Mouse (Mus musculus) neural tube, embryonic 11.5 days (tissue): ENCODE measurements around the gene Tppp2. TPM values are rescaled to one million over a fixed set of nuclear protein-coding genes. Genes with fewer than 3 reads are reported as not detected.

Source experiments
- ATAC-seq: fragments of 200-750 bp; cut with Nextera tagmentation; 2 replicates; pipeline ENCODE4 v1.8.0; 2017; ENCODE audit warnings: moderate number of reproducible peaks, mild to moderate bottlenecking, moderate TSS enrichment, moderate library complexity; ENCODE audit not compliant: insufficient read depth, low FRiP score, low TSS enrichment
- DNase-seq: peaks from one replicate; pipeline ENCODE4 v3.0.0-alpha.2; 2015; ENCODE audit warnings: low spot score
- H3K27ac ChIP-seq: fragments of 300-500 bp; sonication (generic); 2 replicates; pipeline ENCODE4 v1.5.1; 2014; ENCODE audit warnings: low read depth, mild to moderate bottlenecking, low read length
- H3K27me3 ChIP-seq: fragments of 300-500 bp; sonication (generic); 2 replicates; pipeline ENCODE4 v1.6.1; 2014; ENCODE audit warnings: mild to moderate bottlenecking, low read length, mixed read lengths; ENCODE audit not compliant: control insufficient read depth, insufficient read depth
- H3K36me3 ChIP-seq: fragments of 300-500 bp; sonication (generic); 2 replicates; pipeline ENCODE4 v1.6.1; 2014; ENCODE audit warnings: mild to moderate bottlenecking, low read length, moderate library complexity, mixed read lengths; ENCODE audit not compliant: control insufficient read depth, insufficient read depth
- H3K4me1 ChIP-seq: fragments of 300-500 bp; sonication (generic); 2 replicates; pipeline ENCODE4 v1.6.1; 2014; ENCODE audit warnings: low read length, mixed read lengths; ENCODE audit not compliant: control insufficient read depth, insufficient read depth
- H3K4me2 ChIP-seq: fragments of 300-500 bp; sonication (generic); 2 replicates; pipeline ENCODE4 v1.6.1; 2014; ENCODE audit warnings: low read depth, mild to moderate bottlenecking, moderate library complexity
- H3K4me3 ChIP-seq: fragments of 300-500 bp; sonication (generic); 2 replicates; pipeline ENCODE4 v1.5.1; 2014; ENCODE audit warnings: low read depth, low read length
- H3K9ac ChIP-seq: fragments of 300-500 bp; sonication (generic); 2 replicates; pipeline ENCODE4 v1.6.1; 2014; ENCODE audit warnings: mild to moderate bottlenecking, low read length
- H3K9me3 ChIP-seq: fragments of 300-500 bp; sonication (generic); 2 replicates; pipeline ENCODE4 v1.6.1; 2016; ENCODE audit warnings: low read length; ENCODE audit not compliant: control insufficient read depth
- WGBS: fragments of 180-500 bp; shearing (Covaris S2); extraction: QIAGEN DNeasy Blood & Tissue Kit; methylation state at CpG from one replicate; pipeline ENCODE4 v1.1.7; 2014; 5-methylcytosine and 5-hydroxymethylcytosine counted together
- polyA plus RNA-seq: library from polyadenylated mRNA; unstranded; fragments of >200 nt; fragmentation: Nextera tagmentation; extraction: Ambion mirVana; gene quantifications from 2 replicates; pipeline ENCODE4 v1.2.1, GENCODE M21; 2014

The Tppp2 gene
- polyA plus RNA-seq, 1 experiment from 2014 or later, result not detected

DNA sequence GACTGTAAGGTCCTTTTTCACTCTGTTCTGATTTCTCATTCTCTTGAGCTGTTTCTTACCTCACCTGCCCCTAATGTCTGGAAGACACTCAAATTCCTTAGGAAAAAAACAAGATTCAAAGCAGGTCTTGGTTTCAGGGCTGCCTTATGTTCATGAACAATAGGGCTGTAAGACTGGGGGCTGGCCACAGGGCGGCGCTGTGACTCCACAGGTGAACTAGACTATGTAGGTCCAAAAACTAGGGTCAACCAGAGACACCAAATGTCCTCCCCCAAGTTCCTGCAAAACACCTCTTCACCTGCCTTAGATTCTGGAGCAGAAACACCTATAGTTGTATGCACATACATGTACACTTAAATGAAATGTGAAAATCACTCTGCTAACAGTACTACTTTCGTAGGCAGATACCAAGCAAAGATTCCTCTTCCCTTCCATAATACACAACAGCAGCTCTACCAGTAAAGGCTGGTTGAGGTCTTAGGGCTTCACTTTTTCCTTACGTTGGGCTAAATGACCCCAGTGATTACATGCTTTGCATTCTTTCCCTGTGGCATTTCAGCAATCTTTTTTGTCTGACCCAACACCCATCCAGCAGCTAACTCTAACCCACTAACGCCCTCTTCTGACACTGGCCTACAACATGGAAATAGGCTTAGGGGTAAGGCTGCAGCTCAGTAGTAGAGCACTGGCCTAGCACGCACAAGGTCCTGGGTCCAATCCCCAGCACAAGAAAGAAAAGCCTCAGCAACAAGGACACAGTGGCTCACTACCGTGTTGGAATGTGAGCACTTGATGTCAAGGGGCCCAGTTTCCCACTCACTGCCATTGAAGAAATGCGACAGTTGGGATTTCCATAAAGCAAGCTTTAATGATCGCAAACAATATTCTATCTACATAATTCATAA, 15.2 kb upstream of the Tppp2 start:
- Histone ChIP-seq H3K27ac (no peak overlapping the region), H3K9me3 (no peaks in the 10 kb centered on the region), H3K9ac (no peak overlapping the region), H3K36me3 (no peaks in the 10 kb centered on the region), H3K4me1 (no peaks in the 10 kb centered on the region), H3K4me2 (no peak overlapping the region), H3K27me3 (no peaks in the 10 kb centered on the region), H3K4me3 (no peak overlapping the region)
- ATAC-seq, result peak; percentile 65; the same call in 1 of the 2 replicates
- 62% methylated on average over 9 of the region's 9 CpGs for WGBS
- peak; percentile 80 for DNase-seq

DNA sequence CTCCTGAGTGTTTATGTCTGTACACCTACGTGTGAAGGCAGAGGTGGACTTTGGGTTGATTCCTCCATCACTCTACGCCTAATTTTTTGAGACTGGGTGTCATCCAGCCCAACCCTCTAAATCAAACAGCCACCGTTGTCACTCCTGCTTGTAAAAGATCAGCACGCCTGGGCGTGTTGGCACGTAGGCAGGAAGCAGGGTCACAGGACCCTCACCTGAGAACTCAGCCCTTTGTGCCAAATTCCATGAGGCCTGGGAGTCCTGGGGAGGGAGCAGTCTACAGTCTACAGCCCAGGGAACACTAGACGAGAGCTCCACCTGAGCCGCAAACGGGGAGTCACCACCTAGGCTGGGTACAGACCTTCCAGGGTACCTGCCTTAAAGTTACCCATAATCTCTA, 14.4 kb upstream of the Tppp2 start:
- Histone ChIP-seq H3K27me3 (no peaks in the 10 kb centered on the region), H3K4me2 (no peak overlapping the region), H3K27ac (no peak overlapping the region), H3K9ac (no peak overlapping the region), H3K9me3 (no peaks in the 10 kb centered on the region), H3K4me3 (no peak overlapping the region), H3K36me3 (no peaks in the 10 kb centered on the region), H3K4me1 (no peaks in the 10 kb centered on the region)
- WGBS, result 93% methylated on average over 9 of the region's 9 CpGs
- DNase-seq (no peak), ATAC-seq (no peak)

DNA sequence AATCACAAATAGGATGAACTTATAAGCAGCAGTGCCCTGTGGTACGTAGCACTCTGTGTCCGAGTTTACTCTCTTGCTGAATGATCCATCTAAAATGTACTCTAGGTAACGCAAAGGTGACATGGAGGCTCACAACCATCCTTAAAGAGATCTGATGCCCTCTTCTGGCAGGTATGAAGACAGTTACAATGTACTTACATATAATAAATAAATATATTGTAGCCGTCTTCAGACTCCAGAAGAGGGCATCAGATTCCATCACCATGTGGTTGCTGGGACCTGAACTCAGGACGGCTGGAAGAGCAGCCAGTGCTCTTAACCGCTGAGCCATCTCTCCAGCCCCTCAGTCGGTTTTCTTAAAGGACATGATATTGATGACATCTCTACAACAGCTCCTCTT, 13.5 kb upstream of the Tppp2 start:
- WGBS, result 74% methylated on average over 7 of the region's 7 CpGs
- Histone ChIP-seq H3K4me1 (no peaks in the 10 kb centered on the region), H3K9ac (no peak overlapping the region), H3K9me3 (no peaks in the 10 kb centered on the region), H3K27me3 (no peaks in the 10 kb centered on the region), H3K4me2 (no peak overlapping the region), H3K36me3 (no peaks in the 10 kb centered on the region), H3K27ac (no peak overlapping the region), H3K4me3 (no peak overlapping the region)
- no peak for ATAC-seq
- no peak for DNase-seq

DNA sequence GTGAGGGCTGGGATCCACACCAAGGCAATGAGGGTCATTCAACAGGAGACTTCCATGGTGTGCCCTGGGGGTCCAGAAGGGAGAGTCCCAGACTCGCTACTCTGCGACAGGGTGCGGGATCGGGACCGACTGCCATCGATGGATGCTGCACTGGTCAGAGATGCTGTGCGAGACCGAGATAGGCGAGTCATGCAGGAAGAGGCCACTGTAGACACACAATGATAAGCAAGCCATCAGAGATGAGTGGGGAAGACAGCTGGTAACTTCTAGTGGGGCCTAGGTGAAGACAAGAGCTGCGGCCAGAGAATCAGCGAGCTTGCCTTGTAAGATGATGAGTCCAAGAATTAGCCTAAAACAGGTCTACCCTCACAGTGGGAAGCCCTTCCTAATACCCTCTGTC, 12.1 kb upstream of the Tppp2 start:
- H3K9ac ChIP-seq, result no peak overlapping the region
- ATAC-seq (no peak), DNase-seq (no peak)
- no peaks in the 10 kb centered on the region for H3K27me3 ChIP-seq
- no peaks in the 10 kb centered on the region for H3K36me3 ChIP-seq
- H3K9me3 ChIP-seq, result no peaks in the 10 kb centered on the region
- H3K4me1 ChIP-seq, result no peaks in the 10 kb centered on the region
- H3K4me2 ChIP-seq, result no peak overlapping the region
- H3K27ac ChIP-seq, result no peak overlapping the region
- WGBS, result 95% methylated on average over 11 of the region's 11 CpGs
- no peak overlapping the region for H3K4me3 ChIP-seq

DNA sequence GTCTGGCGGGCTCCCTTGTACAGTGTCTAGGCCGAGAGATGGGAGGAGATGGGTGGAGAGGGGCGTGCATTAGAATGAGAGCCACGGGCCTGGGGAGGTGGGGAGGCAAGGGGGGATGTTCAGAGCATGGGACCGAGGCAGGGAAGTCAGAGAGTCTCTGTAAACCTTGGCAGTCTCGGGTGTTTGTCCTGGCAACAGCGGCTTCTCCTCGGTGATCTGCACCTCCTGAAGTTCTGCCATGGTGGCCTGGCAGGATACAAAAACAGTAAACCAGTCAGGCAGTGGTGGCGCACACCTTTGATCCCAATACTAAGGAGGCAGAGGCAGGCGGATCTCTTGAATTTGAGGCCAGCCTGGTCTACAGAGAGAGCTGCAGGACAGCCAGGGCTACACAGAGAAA, 6.9 kb upstream of the Tppp2 start:
- H3K27ac ChIP-seq, result no peak overlapping the region
- peaks cover 5% of the 10 kb centered on the region for H3K4me1 ChIP-seq
- H3K27me3 ChIP-seq, result peaks cover 4% of the 10 kb centered on the region; the same call in 1 of the 2 replicates
- no peak for DNase-seq
- H3K36me3 ChIP-seq, result no peaks in the 10 kb centered on the region
- H3K4me3 ChIP-seq, result no peak overlapping the region
- no peak overlapping the region for H3K9ac ChIP-seq
- no peak for ATAC-seq
- no peaks in the 10 kb centered on the region for H3K9me3 ChIP-seq
- 85% methylated on average over 10 of the region's 10 CpGs for WGBS
- no peak overlapping the region for H3K4me2 ChIP-seq

DNA sequence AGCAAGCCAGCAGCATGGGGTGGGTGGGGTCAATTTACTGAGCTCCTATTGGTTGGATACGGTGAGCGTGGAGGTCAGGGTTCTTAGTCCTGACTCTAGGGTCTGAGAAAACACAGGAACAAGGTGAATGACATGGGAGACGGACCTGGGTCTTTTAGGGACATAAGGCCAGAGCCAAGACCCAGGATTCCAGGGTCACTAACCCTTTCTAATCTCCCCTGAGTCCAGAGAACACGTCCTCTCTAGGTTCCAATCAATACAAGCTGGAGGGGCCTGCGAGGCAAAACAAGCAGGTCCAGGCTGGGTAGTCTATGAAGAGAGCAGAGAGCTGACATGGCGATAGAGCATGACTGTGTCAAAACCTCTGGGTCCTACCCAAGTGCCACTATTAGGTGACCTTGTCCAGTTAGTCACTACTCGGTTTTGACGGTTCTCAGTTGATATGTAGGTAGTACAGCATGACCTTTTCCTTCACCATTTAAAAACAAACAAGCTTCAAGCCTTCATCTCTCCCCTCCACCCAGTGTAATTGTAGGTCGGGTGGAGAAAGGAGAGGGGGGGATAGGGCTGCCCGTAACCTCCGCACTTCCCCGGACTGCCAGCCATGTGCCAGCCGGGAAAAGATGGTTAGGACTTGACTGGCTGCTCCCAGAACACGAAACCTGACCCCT, 5.7 kb upstream of the Tppp2 start:
- H3K9ac ChIP-seq, result peak overlapping the region; percentile 60
- no peak for DNase-seq

DNA sequence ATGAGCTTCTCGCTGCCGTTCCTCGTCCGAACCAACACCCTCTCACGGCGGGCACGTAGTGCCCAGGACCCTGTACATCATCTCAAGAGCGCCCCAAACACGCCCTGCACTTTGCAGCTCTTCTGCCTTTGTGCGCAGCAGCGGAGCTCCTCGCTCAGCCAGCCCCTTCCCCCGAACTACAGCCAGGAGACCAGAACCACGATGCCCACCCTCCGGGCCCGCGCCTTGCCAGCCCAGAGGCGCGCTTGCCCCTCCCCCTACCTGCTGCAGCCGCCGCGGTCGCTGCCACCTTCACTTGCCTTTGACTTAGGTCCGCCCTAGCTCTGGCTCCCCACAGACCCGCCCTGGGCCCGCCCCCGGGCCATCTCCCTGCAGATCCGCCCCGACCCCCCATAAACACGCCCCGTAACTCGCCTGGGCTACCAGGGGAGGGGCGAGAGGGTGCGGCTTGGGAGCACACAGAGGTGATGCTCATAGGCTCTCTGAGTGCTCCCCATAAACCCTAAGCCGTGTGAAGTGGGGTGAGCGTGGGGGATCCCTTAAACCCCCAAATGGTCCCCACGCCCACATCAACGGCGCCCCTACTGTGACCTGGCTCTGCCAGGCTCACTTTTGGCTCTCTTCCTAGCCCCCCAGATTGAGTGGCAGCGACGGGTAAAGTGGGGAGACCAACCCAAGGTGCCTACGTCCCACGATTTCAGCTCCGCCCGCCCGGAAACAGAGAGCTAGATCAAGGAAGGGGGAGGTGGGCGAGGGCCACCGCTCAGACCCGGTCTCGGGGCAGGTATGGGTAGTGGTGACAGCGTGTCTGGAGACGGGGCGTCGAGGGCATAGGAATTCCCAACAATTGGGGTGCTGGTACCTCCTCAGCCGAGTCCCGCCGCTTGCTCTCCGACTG, 4.9 kb upstream of the Tppp2 start:
- Histone ChIP-seq H3K4me1 (peaks cover 5% of the 10 kb centered on the region), H3K36me3 (no peaks in the 10 kb centered on the region), H3K27ac (no peak overlapping the region), H3K9ac (peak overlapping the region; percentile 60), H3K4me3 (peak overlapping the region; percentile 58), H3K4me2 (peak overlapping the region; percentile 100), H3K27me3 (peaks cover 4% of the 10 kb centered on the region; the same call in 1 of the 2 replicates), H3K9me3 (no peaks in the 10 kb centered on the region)
- ATAC-seq (peak; percentile 58), DNase-seq (peak; percentile 44)
- under 1% methylated on average over 56 of the region's 58 CpGs for WGBS

More for the DNA sequence above, 5.7 kb upstream of the Tppp2 start:
- H3K36me3 ChIP-seq, result no peaks in the 10 kb centered on the region
- peak overlapping the region; percentile 100 for H3K4me2 ChIP-seq
- H3K27me3 ChIP-seq, result peaks cover 4% of the 10 kb centered on the region; the same call in 1 of the 2 replicates
- peaks cover 5% of the 10 kb centered on the region for H3K4me1 ChIP-seq
- ATAC-seq, result peak; percentile 50; the same call in 1 of the 2 replicates
- H3K9me3 ChIP-seq, result no peaks in the 10 kb centered on the region
- WGBS, result 7% methylated on average over 14 of the region's 14 CpGs
- H3K4me3 ChIP-seq, result peak overlapping the region; percentile 58
- no peak overlapping the region for H3K27ac ChIP-seq
